Mouse (Mus musculus) ES-E14 (cell line): ENCODE results near the gene Rps10. TPM values are rescaled to one million over a fixed set of nuclear protein-coding genes. Genes with fewer than 3 reads are reported as not detected.
A peak's percentile ranks its signal among the peaks of the same experiment; 100 is the strongest.

Experiments used
- DNase-seq: peaks from one replicate; pipeline ENCODE4 v3.0.0-alpha.2; 2013; ENCODE audit warnings: low read depth, low spot score
- H3K27ac ChIP-seq: 2 replicates; pipeline ENCODE4 v1.5.1; 2012; ENCODE audit warnings: low read depth, mild to moderate bottlenecking, low read length, moderate library complexity, mixed read lengths; ENCODE audit not compliant: poor library complexity, insufficient read depth, severe bottlenecking
- H3K36me3 ChIP-seq: 2 replicates; pipeline ENCODE4 v1.6.1; 2012; ENCODE audit warnings: mild to moderate bottlenecking, low read length, moderate library complexity, mixed read lengths; ENCODE audit not compliant: control insufficient read depth, poor library complexity, insufficient read depth, severe bottlenecking
- H3K4me1 ChIP-seq, 2 experiments: fragments of 150-350 bp in 1 of 2; sonication (generic) in 1 of 2; 2 replicates each; pipeline ENCODE4 v1.6.1; 2012; ENCODE audit warnings: low read length in 2 of 2, mild to moderate bottlenecking in 1 of 2, mixed read lengths in 1 of 2; ENCODE audit not compliant: control insufficient read depth in 2 of 2, insufficient read depth in 2 of 2, poor library complexity in 1 of 2
- H3K4me3 ChIP-seq, 2 experiments: fragments of 150-350 bp in 1 of 2; sonication (generic) in 1 of 2; 2 replicates each; pipeline ENCODE4 v1.5.1; 2012; ENCODE audit warnings: low read length in 2 of 2, low read depth in 1 of 2, mild to moderate bottlenecking in 1 of 2, mixed read lengths in 1 of 2; ENCODE audit not compliant: insufficient read depth in 1 of 2, poor library complexity in 1 of 2, severe bottlenecking in 1 of 2
- H3K9ac ChIP-seq: 2 replicates; pipeline ENCODE4 v1.6.1; 2012; ENCODE audit warnings: low read depth, mild to moderate bottlenecking, low read length, mixed read lengths; ENCODE audit not compliant: poor library complexity, insufficient read depth, severe bottlenecking
- H3K9me3 ChIP-seq: fragments of 150-350 bp; sonication (generic); 2 replicates; pipeline ENCODE4 v1.6.1; 2012; ENCODE audit warnings: low read depth, mild to moderate bottlenecking, low read length; ENCODE audit not compliant: control insufficient read depth, insufficient read depth
- CHD2 ChIP-seq: IDR thresholded peaks from 2 replicates; pipeline ENCODE4 v1.6.1; 2014; ENCODE audit warnings: mild to moderate bottlenecking, low read depth, low read length, inconsistent platforms
- HCFC1 ChIP-seq: IDR thresholded peaks from 2 replicates; pipeline ENCODE4 v1.6.1; 2012; ENCODE audit warnings: low read length, inconsistent platforms, borderline replicate concordance; ENCODE audit not compliant: insufficient read depth
- MAFK ChIP-seq: IDR thresholded peaks from 2 replicates; pipeline ENCODE4 v1.6.1; 2014; ENCODE audit warnings: mild to moderate bottlenecking, low read depth, low read length, inconsistent platforms; ENCODE audit not compliant: insufficient read depth
- ZC3H11A ChIP-seq: IDR thresholded peaks from 2 replicates; pipeline ENCODE4 v1.6.1; 2012; ENCODE audit warnings: low read depth, mild to moderate bottlenecking, inconsistent platforms, low read length, borderline replicate concordance
- ZNF384 ChIP-seq: IDR thresholded peaks from 2 replicates; pipeline ENCODE4 v1.6.1; 2012; ENCODE audit warnings: low read depth, low read length, inconsistent platforms
- in situ Hi-C, 2 experiments: fragments of 600-800 bp; cut with MboI; formaldehyde crosslinking; loops; one replicate each; pipeline ENCODE4 v1.15.1; 2025; ENCODE audit warnings: low sequenced_read_pairs in 2 of 2, inconsistent platforms in 1 of 2; ENCODE audit not compliant: unreplicated experiment in 2 of 2
- total RNA-seq: library from RNA; depleted of rRNA; stranded (reverse); fragments of 300-350 nt; gene quantifications from 2 replicates; pipeline ENCODE4 v1.2.3, GENCODE M21; 2012; rRNA removed

Gene Rps10
- total RNA-seq, 1 experiment: 1,842 TPM

DNA sequence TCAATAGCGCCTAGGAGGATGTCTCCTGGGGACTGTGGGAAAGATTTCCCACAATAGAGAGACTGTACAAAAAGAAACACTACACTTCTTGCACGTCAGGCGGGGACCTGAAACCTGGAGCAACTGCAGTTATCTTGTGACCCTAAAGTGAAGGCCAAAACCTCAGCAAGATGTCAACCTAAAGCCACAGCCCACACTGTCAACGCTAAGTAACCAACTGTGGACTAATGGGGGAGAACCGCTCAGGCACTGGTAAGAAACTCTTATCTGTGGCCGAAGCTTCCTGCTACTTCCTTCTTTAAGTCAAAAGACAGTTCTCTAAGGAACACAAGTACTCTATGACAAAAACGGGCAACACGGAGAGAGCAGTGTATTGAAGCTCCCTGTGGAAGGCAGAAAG, 48.2 kb downstream of the Rps10 start:
- in situ Hi-C loops: no loop called here
- Histone ChIP-seq H3K4me1 (peaks cover 0 to 8% of the 10 kb centered on the region in 2 experiments; a peak in 3 of 4 replicates), H3K36me3 (peaks cover 8% of the 10 kb centered on the region; the same call in 1 of the 2 replicates), H3K9me3 (no peaks in the 10 kb centered on the region), H3K9ac (no peak overlapping the region), H3K27ac (no peak overlapping the region), H3K4me3 (no peak overlapping the region)
- TF ChIP-seq HCFC1: no peak
- TF ChIP-seq ZC3H11A: no peak
- DNase-seq: no peak

DNA sequence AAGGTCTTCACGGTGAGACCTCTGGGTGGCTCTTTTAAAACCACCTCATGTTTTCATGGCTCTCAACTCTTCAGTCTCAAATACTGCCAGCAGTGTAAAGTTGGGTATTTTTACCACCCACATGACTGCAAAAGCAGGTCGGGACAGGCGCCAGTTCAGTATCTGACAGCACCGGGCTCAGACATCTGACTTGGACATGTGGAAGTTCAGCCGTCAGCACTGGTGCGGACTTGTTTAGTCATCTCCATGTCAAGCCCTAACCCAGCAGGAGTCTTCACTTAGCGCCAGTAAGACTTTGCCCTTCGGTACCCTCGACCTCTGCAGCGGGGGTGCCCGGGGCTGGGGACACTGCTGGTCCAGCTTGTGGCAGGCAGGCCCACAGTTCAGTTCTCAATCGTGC, 49.2 kb downstream of the Rps10 start:
- no peak overlapping the region for H3K9ac ChIP-seq
- H3K27ac ChIP-seq: no peak overlapping the region
- no peak for DNase-seq
- peaks cover 4 to 13% of the 10 kb centered on the region in 2 experiments; a peak in 3 of 4 replicates for H3K4me1 ChIP-seq
- in situ Hi-C loops: no loop called here
- peaks cover 13% of the 10 kb centered on the region; the same call in 1 of the 2 replicates for H3K36me3 ChIP-seq
- no peak overlapping the region for H3K4me3 ChIP-seq
- TF ChIP-seq ZC3H11A (no peak), HCFC1 (no peak), MAFK (no peak), ZNF384 (no peak), CHD2 (no peak)
- H3K9me3 ChIP-seq: no peaks in the 10 kb centered on the region

DNA sequence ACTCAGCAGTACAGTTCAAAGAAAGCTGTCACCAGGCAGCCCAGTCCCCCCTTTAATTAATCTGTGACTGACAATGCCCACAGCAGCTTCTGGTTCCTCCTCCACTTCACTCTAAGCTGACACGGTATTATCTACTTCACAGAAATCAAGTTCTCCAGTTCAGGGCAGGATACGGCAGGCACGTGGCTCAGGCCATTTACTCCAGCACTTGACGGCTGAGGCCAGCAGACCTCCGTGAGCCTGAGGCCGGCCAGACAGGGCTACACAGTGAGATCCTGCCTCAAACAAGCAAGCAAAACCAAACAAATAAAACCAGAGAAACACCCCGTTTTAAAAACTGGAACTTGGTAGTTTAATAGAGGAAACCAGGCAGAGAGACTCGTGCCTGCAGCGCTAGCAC, 49.8 kb downstream of the Rps10 start:
- Histone ChIP-seq H3K36me3 (peaks cover 17% of the 10 kb centered on the region), H3K4me3 (no peak overlapping the region), H3K27ac (no peak overlapping the region), H3K9ac (no peak overlapping the region), H3K4me1 (peaks cover 4 to 18% of the 10 kb centered on the region in 2 experiments; a peak in 3 of 4 replicates), H3K9me3 (no peaks in the 10 kb centered on the region)
- no peak for TF ChIP-seq ZC3H11A
- TF ChIP-seq ZNF384: no peak
- TF ChIP-seq CHD2: no peak
- DNase-seq: no peak
- in situ Hi-C loops: no loop called here

DNA sequence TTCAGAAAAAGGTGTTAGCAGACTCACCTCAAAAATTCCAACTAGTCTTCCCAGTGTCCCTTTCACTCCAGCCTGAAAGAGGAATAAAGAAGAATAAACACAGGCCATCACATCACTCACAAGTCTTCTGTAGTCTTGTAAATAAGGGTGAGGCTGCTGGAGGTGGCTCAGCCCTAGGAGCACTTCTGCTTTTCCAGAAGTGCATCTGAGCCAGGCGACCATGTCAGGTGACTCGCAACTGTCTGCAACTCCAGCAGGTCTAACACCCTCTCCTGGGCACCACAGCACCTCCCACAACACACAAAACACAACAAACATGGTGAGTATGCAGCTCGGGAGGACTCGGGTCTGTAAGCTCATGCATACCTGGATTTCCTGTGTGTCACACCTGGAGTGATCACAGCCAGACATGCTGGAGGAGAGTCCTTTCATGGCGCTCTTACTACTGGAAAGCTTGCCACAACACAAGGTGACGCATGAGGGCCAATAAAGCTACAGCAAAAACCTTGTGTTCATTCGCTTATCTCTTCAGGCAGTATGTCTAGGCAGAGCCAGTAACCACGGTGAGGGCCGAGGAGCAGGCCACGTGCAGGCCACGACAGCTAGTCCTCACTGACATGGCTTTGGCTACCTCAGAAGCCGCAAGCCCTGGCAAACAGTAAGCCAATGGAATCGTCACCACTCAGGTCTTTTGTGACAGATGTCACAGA, 53.1 kb downstream of the Rps10 start:
- in situ Hi-C loops: no loop called here
- Histone ChIP-seq H3K4me3 (no peak overlapping the region), H3K36me3 (peaks cover 26% of the 10 kb centered on the region)

More for the DNA sequence above, 53.1 kb downstream of the Rps10 start:
- Histone ChIP-seq H3K27ac (peak overlapping the region; percentile 27; the same call in 1 of the 2 replicates), H3K9ac (no peak overlapping the region), H3K4me1 (peaks cover 4 to 22% of the 10 kb centered on the region in 2 experiments; a peak in 2 of 4 replicates), H3K9me3 (no peaks in the 10 kb centered on the region)
- TF ChIP-seq HCFC1 (no peak), MAFK (no peak), ZNF384 (no peak), ZC3H11A (no peak), CHD2 (no peak)
- no peak for DNase-seq

Other genes with a start within 250 kb of the Rps10 start
- 0.49 and 0.74 TPM in 2 replicates for gene Grm4, start 115.3 kb downstream of the Rps10 start, total RNA-seq
- gene Hmga1, start 80.2 kb downstream of the Rps10 start, total RNA-seq: 142 and 175 TPM in 2 replicates
- 6.8 and 9.2 TPM in 2 replicates for gene AI413582, start 70.9 kb downstream of the Rps10 start, total RNA-seq
- gene Nudt3, start 13.2 kb downstream of the Rps10 start, total RNA-seq: 79.9 and 97.9 TPM in 2 replicates
- not detected in 2 replicates for gene RPS10-NUDT3, start 1.4 kb downstream of the Rps10 start, total RNA-seq
- 7.9 and 8.8 TPM in 2 replicates for gene Pacsin1, start 18.8 kb upstream of the Rps10 start, total RNA-seq
- 0.53 TPM in 1 of 2 replicates, not detected in the other for gene Spdef, start 92.3 kb upstream of the Rps10 start, total RNA-seq
- 53.8 and 68.4 TPM in 2 replicates for gene D17Wsu92e, start 184.0 kb upstream of the Rps10 start, total RNA-seq
- gene Snrpc, start 201.5 kb upstream of the Rps10 start, total RNA-seq: 120 and 185 TPM in 2 replicates
- gene Uhrf1bp1, start 219.8 kb upstream of the Rps10 start, total RNA-seq: 16.5 and 21.4 TPM in 2 replicates